Mouse (Mus musculus) hindbrain, embryonic 15.5 days (tissue): Measurements from ENCODE around the gene Rab1b. TPM values are rescaled to one million over a fixed set of nuclear protein-coding genes. Genes with fewer than 3 reads are reported as not detected.
"Not testable (repeated sequence)": the region's sequence is repeated elsewhere in the genome, so short reads cannot be mapped to it uniquely, and the experiment has no call there.

Experiments
- ATAC-seq: fragments of 200-750 bp; cut with Nextera tagmentation; 2 replicates; pipeline ENCODE4 v1.8.0; 2017; ENCODE audit warnings: low read depth, moderate number of reproducible peaks, moderate TSS enrichment; ENCODE audit not compliant: low FRiP score
- H3K27ac ChIP-seq: fragments of 300-500 bp; sonication (generic); replicated peaks from 2 replicates; pipeline ENCODE4 v1.5.1; 2015; ENCODE audit warnings: mild to moderate bottlenecking, inconsistent platforms
- H3K27me3 ChIP-seq: fragments of 300-500 bp; sonication (generic); 2 replicates; pipeline ENCODE4 v1.6.1; 2015; ENCODE audit warnings: control low read depth, inconsistent platforms
- H3K36me3 ChIP-seq: fragments of 300-500 bp; sonication (generic); 2 replicates; pipeline ENCODE4 v1.6.1; 2015; ENCODE audit warnings: control low read depth, inconsistent platforms
- H3K4me1 ChIP-seq: fragments of 300-500 bp; sonication (generic); replicated peaks from 2 replicates; pipeline ENCODE4 v1.6.1; 2015; ENCODE audit warnings: control low read depth, inconsistent platforms
- H3K4me2 ChIP-seq: fragments of 300-500 bp; sonication (generic); 2 replicates; pipeline ENCODE4 v1.6.1; 2015; ENCODE audit warnings: moderate library complexity, mild to moderate bottlenecking, inconsistent platforms
- H3K4me3 ChIP-seq: fragments of 300-500 bp; sonication (generic); 2 replicates; pipeline ENCODE4 v1.5.1; 2015; ENCODE audit warnings: mild to moderate bottlenecking, inconsistent platforms
- H3K9ac ChIP-seq: fragments of 300-500 bp; sonication (generic); 2 replicates; pipeline ENCODE4 v1.6.1; 2015; ENCODE audit warnings: inconsistent platforms
- H3K9me3 ChIP-seq: fragments of 300-500 bp; sonication (generic); 2 replicates; pipeline ENCODE4 v1.6.1; 2016; ENCODE audit warnings: control low read depth, inconsistent platforms
- WGBS: fragments of 180-500 bp; shearing (Covaris S2); methylation state at CpG from one replicate; pipeline ENCODE4 v1.1.7; 2015; 5-methylcytosine and 5-hydroxymethylcytosine counted together
- polyA plus RNA-seq: library from polyadenylated mRNA; unstranded; fragments of >200 nt; fragmentation: Nextera tagmentation; extraction: Ambion mirVana; gene quantifications from 2 replicates; pipeline ENCODE4 v1.2.1, GENCODE M21; 2015

Rab1b gene
- polyA plus RNA-seq, 1 experiment from 2014 or later = 222 TPM

GRCm38 (mm10) chr19:5094746-5095417, 12.0 kb downstream of the Rab1b start:
- peaks cover 61% of the 10 kb centered on the region for H3K4me1 ChIP-seq
- H3K36me3 ChIP-seq = peaks cover 33% of the 10 kb centered on the region
- H3K27me3 ChIP-seq = no peaks in the 10 kb centered on the region
- WGBS = 25% methylated on average over 11 of the region's 11 CpGs
- H3K27ac ChIP-seq = peak overlapping the region; percentile 97
- peak overlapping the region; percentile 45 for H3K9ac ChIP-seq
- H3K9me3 ChIP-seq = no peaks in the 10 kb centered on the region
- ATAC-seq = no peak; the same call in 1 of the 2 replicates
- peak overlapping the region; percentile 87 for H3K4me2 ChIP-seq
- peak overlapping the region; percentile 91 for H3K4me3 ChIP-seq

- Histone ChIP-seq H3K36me3 (peaks cover 30% of the 10 kb centered on the region), H3K27me3 (no peaks in the 10 kb centered on the region), H3K4me2 (peak overlapping the region; percentile 87), H3K4me1 (peaks cover 60% of the 10 kb centered on the region), H3K4me3 (peak overlapping the region; percentile 91), H3K9ac (peak overlapping the region; percentile 45), H3K27ac (peak overlapping the region; percentile 97), H3K9me3 (no peaks in the 10 kb centered on the region)
- peak; percentile 62 for ATAC-seq
- WGBS = under 1% methylated on average over 21 of the region's 21 CpGs
Observed at GRCm38 (mm10) chr19:5094243-5094632, 12.6 kb downstream of the Rab1b start.

- H3K4me1 ChIP-seq = peaks cover 60% of the 10 kb centered on the region
- ATAC-seq = no peak
- H3K27ac ChIP-seq = peak overlapping the region; percentile 97
Observed at GRCm38 (mm10) chr19:5093481-5094242, 13.2 kb downstream of the Rab1b start.

GRCm38 (mm10) chr19:5092083-5092482, 14.8 kb downstream of the Rab1b start:
- Histone ChIP-seq H3K27me3 (no peaks in the 10 kb centered on the region), H3K9me3 (no peaks in the 10 kb centered on the region), H3K27ac (no peak overlapping the region), H3K9ac (no peak overlapping the region), H3K4me2 (no peak overlapping the region), H3K4me1 (peaks cover 61% of the 10 kb centered on the region), H3K36me3 (peaks cover 30% of the 10 kb centered on the region), H3K4me3 (no peak overlapping the region)
- WGBS = 83% methylated on average over 10 of the region's 10 CpGs
- no peak for ATAC-seq

More at GRCm38 (mm10) chr19:5093481-5094242, 13.2 kb downstream of the Rab1b start:
- H3K36me3 ChIP-seq = peaks cover 30% of the 10 kb centered on the region
- peak overlapping the region; percentile 45; the same call in 1 of the 2 replicates for H3K9ac ChIP-seq
- H3K9me3 ChIP-seq = no peaks in the 10 kb centered on the region
- H3K4me3 ChIP-seq = peak overlapping the region; percentile 91; the same call in 1 of the 2 replicates
- H3K4me2 ChIP-seq = peak overlapping the region; percentile 87
- no peaks in the 10 kb centered on the region for H3K27me3 ChIP-seq
- 70% methylated on average over 12 of the region's 12 CpGs for WGBS

GRCm38 (mm10) chr19:5089324-5089723, 17.5 kb downstream of the Rab1b start:
- H3K9ac ChIP-seq = peak overlapping the region; percentile 87
- 92% methylated on average over 4 of the region's 4 CpGs for WGBS
- H3K4me3 ChIP-seq = peak overlapping the region; percentile 87
- no peak for ATAC-seq
- peaks cover 40% of the 10 kb centered on the region for H3K4me1 ChIP-seq
- peak overlapping the region; percentile 89 for H3K4me2 ChIP-seq
- H3K27ac ChIP-seq = no peak overlapping the region
- peaks cover 11% of the 10 kb centered on the region for H3K27me3 ChIP-seq
- H3K9me3 ChIP-seq = no peaks in the 10 kb centered on the region
- H3K36me3 ChIP-seq = peaks cover 30% of the 10 kb centered on the region

- Histone ChIP-seq H3K36me3 (peaks cover 23% of the 10 kb centered on the region; the same call in 1 of the 2 replicates), H3K27ac (peak within 1 kb of the TSS; percentile 85), H3K4me2 (peak within 1 kb of the TSS; percentile 89), H3K4me3 (peak within 1 kb of the TSS; percentile 87), H3K9ac (peak within 1 kb of the TSS; percentile 87), H3K27me3 (peaks cover 22% of the 10 kb centered on the region), H3K4me1 (peaks cover 36% of the 10 kb centered on the region), H3K9me3 (no peaks in the 10 kb centered on the region)
- WGBS = under 1% methylated on average over 58 of the region's 58 CpGs
- ATAC-seq = peak; percentile 92
Observed at GRCm38 (mm10) chr19:5087884-5088728, 18.8 kb downstream of the Rab1b start, which contains the start of gene Yif1a. Gene Yif1a (plus strand): TSS chr19:5088538.

- H3K27ac ChIP-seq, H3K9ac ChIP-seq, H3K9me3 ChIP-seq, H3K4me3 ChIP-seq, ATAC-seq, H3K4me2 ChIP-seq: not testable (repeated sequence)
- H3K36me3 ChIP-seq = peaks cover 12% of the 10 kb centered on the region
- 57% methylated on average over 4 of the region's 4 CpGs for WGBS
- peaks cover 34% of the 10 kb centered on the region for H3K4me1 ChIP-seq
- peaks cover 38% of the 10 kb centered on the region for H3K27me3 ChIP-seq
Observed at GRCm38 (mm10) chr19:5086533-5086932, 20.3 kb downstream of the Rab1b start.

- Histone ChIP-seq H3K27me3 (peaks cover 50% of the 10 kb centered on the region), H3K4me3 (peak within 1 kb of the TSS; percentile 70), H3K9me3 (no peaks in the 10 kb centered on the region), H3K4me1 (peaks cover 34% of the 10 kb centered on the region), H3K36me3 (peaks cover 9% of the 10 kb centered on the region), H3K4me2 (peak within 1 kb of the TSS; percentile 75), H3K27ac (peak within 1 kb of the TSS; percentile 60), H3K9ac (peak within 1 kb of the TSS; percentile 88)
- ATAC-seq = no peak
- under 1% methylated on average over 69 of the region's 69 CpGs for WGBS
Observed at GRCm38 (mm10) chr19:5085145-5085863, 21.6 kb downstream of the Rab1b start, which contains the start of gene Tmem151a. Gene Tmem151a (minus strand): TSS chr19:5085531.

GRCm38 (mm10) chr19:5084834-5085144, 22.1 kb downstream of the Rab1b start:
- peak overlapping the region; percentile 70 for H3K4me3 ChIP-seq
- H3K27ac ChIP-seq = 0 out of 2 replicates have a peak overlapping the region, but pooled peaks have one; percentile 10
- peaks cover 52% of the 10 kb centered on the region for H3K27me3 ChIP-seq
- peaks cover 7% of the 10 kb centered on the region; the same call in 1 of the 2 replicates for H3K36me3 ChIP-seq
- peak overlapping the region; percentile 75 for H3K4me2 ChIP-seq
- H3K9me3 ChIP-seq = no peaks in the 10 kb centered on the region
- H3K4me1 ChIP-seq = peaks cover 34% of the 10 kb centered on the region
- ATAC-seq = no peak
- peak overlapping the region; percentile 88 for H3K9ac ChIP-seq
- 5% methylated on average over 15 of the region's 15 CpGs for WGBS

GRCm38 (mm10) chr19:5083961-5084833, 22.7 kb downstream of the Rab1b start:
- Histone ChIP-seq H3K9me3 (no peaks in the 10 kb centered on the region), H3K27me3 (peaks cover 52% of the 10 kb centered on the region), H3K4me1 (peaks cover 28% of the 10 kb centered on the region), H3K36me3 (peaks cover 7% of the 10 kb centered on the region; the same call in 1 of the 2 replicates), H3K9ac (peak overlapping the region; percentile 88), H3K4me2 (peak overlapping the region; percentile 75), H3K4me3 (peak overlapping the region; percentile 70), H3K27ac (peak overlapping the region; percentile 10; the same call in 1 of the 2 replicates)
- no peak for ATAC-seq
- 60% methylated on average over 3 of the region's 3 CpGs for WGBS
